Mouse (Mus musculus) hematopoietic stem cell, adult 5-6 weeks (primary cell): ENCODE results near the gene Camkmt. TPM values are rescaled to one million over a fixed set of nuclear protein-coding genes. Genes with fewer than 3 reads are reported as not detected.

ENCODE experiments used
- ATAC-seq, 2 experiments: fragments of 125-278 bp in 1 of 2; replicated peaks in 1 of 2; 2 replicates each; pipeline ENCODE4 v1.8.0; 2016 to 2017; ENCODE audit warnings: inconsistent platforms in 2 of 2, mild to moderate bottlenecking in 2 of 2, moderate number of reproducible peaks in 2 of 2, low read depth in 1 of 2, moderate TSS enrichment in 1 of 2; ENCODE audit not compliant: low FRiP score in 2 of 2, poor library complexity in 2 of 2, severe bottlenecking in 2 of 2, insufficient read depth in 1 of 2, low TSS enrichment in 1 of 2
- total RNA-seq: library from RNA; stranded (forward); fragments of 172-1452, 232-1000 nt; gene quantifications from 2 replicates; pipeline ENCODE4 v1.2.3, GENCODE M21; 2017

Camkmt gene
- 6.7 and 9.4 TPM in 2 replicates for total RNA-seq

- ATAC-seq = peak; percentile 97 to 98
Observed at GRCm38 (mm10) chr17:85090120-85091099, at the start of gene Camkmt, which contains the start of gene Prepl. Camkmt (plus strand) TSS chr17:85090552. Prepl (minus strand) TSS chr17:85090241.

GRCm38 (mm10) chr17:85040913-85041312 is 49.4 kb upstream of the Camkmt start:
- no peak for ATAC-seq

GRCm38 (mm10) chr17:85042419-85042818 is 47.9 kb upstream of the Camkmt start:
- ATAC-seq = no peak

- ATAC-seq = no peak
Observed at GRCm38 (mm10) chr17:85043404-85043816, 46.9 kb upstream of the Camkmt start.

- ATAC-seq = no peak
Observed at GRCm38 (mm10) chr17:85044466-85044865, 45.9 kb upstream of the Camkmt start.

GRCm38 (mm10) chr17:85045160-85045559 is 45.2 kb upstream of the Camkmt start:
- no peak for ATAC-seq

- no peak for ATAC-seq
Observed at GRCm38 (mm10) chr17:85048379-85048778, 42.0 kb upstream of the Camkmt start.

GRCm38 (mm10) chr17:85058276-85058675 is 32.1 kb upstream of the Camkmt start:
- no peak for ATAC-seq

- no peak for ATAC-seq
Observed at GRCm38 (mm10) chr17:85059136-85059535, 31.2 kb upstream of the Camkmt start.

GRCm38 (mm10) chr17:85063560-85063959 is 26.8 kb upstream of the Camkmt start:
- no peak for ATAC-seq

- no peak for ATAC-seq
Observed at GRCm38 (mm10) chr17:85067331-85067730, 23.0 kb upstream of the Camkmt start.

GRCm38 (mm10) chr17:85070658-85071057 is 19.7 kb upstream of the Camkmt start:
- no peak for ATAC-seq

- no peak for ATAC-seq
Observed at GRCm38 (mm10) chr17:85071088-85071775, 19.1 kb upstream of the Camkmt start.

- no peak for ATAC-seq
Observed at GRCm38 (mm10) chr17:85072383-85072782, 18.0 kb upstream of the Camkmt start.

- no peak for ATAC-seq
Observed at GRCm38 (mm10) chr17:85073214-85073613, 17.1 kb upstream of the Camkmt start.

GRCm38 (mm10) chr17:85074083-85074482 is 16.3 kb upstream of the Camkmt start:
- ATAC-seq = no peak

GRCm38 (mm10) chr17:85079276-85079675 is 11.1 kb upstream of the Camkmt start:
- no peak for ATAC-seq

- ATAC-seq = no peak
Observed at GRCm38 (mm10) chr17:85080781-85081180, 9.6 kb upstream of the Camkmt start.
